Mouse (Mus musculus) C2C12 (cell line): ENCODE data around the gene Gm10337.

Experiments used
- CEBPB ChIP-seq: IDR thresholded peaks from one replicate; pipeline ENCODE4 v1.6.1; 2011; ENCODE audit warnings: low read depth, mild to moderate bottlenecking, control low read depth, moderate library complexity
- CTCF ChIP-seq: IDR thresholded peaks from one replicate; pipeline ENCODE4 v1.5.1; 2011; ENCODE audit not compliant: control insufficient read depth, insufficient read depth, insufficient read length
- FOSL1 ChIP-seq: IDR thresholded peaks from one replicate; pipeline ENCODE4 v1.8.0; 2011; ENCODE audit warnings: mild to moderate bottlenecking, low read length; ENCODE audit not compliant: poor library complexity, insufficient read depth, severe bottlenecking
- MAX ChIP-seq: IDR thresholded peaks from one replicate; pipeline ENCODE4 v1.6.1; 2011; ENCODE audit warnings: mild to moderate bottlenecking, control low read depth
- MYOD1 ChIP-seq: IDR thresholded peaks from one replicate; pipeline ENCODE4 v1.6.1; 2011; ENCODE audit warnings: low read depth; ENCODE audit not compliant: control insufficient read depth, insufficient read length
- MYOG ChIP-seq: IDR thresholded peaks from one replicate; pipeline ENCODE4 v1.6.1; 2011; ENCODE audit not compliant: control insufficient read depth, insufficient read length; ENCODE audit errors: extremely low read depth

DNA sequence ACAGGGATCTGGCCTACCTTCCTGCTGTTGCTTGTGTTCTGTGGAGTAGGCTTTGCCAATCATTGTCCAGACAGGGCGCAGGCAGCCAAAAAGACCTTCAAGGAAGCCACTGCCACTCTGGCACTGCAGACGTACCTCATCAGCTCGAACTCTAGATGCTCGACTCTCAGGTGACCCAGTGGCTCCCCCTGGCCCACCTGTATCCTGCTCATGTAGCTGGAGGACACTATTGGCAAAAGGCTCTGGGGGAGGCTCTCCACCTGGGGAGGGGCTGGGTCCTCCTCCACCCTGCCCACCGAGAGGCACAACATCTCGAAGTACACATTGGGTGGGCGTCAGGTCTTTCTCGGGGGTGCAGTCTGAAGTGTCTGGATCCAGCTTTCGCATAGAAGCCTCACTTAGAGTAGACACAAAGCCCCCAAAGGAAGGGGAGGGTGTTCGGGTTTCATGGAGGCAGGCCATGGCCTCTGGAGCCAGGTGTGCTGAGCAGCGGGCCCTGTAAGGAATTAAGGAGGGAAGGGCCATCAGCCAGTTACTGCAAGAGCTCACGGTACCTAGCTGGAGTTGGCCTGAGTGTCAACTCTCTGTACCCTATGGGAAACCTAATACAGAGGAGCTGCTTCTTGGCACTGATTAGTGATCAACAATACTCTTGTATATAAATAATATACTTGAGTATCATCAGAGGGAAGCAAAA lies 1.7 kb downstream of the Gm10337 start:
- TF ChIP-seq CTCF, result no peak
- no peak for TF ChIP-seq MYOG
- TF ChIP-seq MYOD1, result no peak
- no peak for TF ChIP-seq MAX
- no peak for TF ChIP-seq CEBPB
- no peak for TF ChIP-seq FOSL1
